Mouse (Mus musculus) mouse embryonic stem cell (cell line): Measurements from ENCODE around the gene Ephx1.
"Not testable (repeated sequence)": the region's sequence is repeated elsewhere in the genome, so short reads cannot be mapped to it uniquely, and the experiment has no call there.

Experiments used
- in situ Hi-C, 2 experiments: fragments of 300-500 bp; cut with MboI; formaldehyde crosslinking; loops; 1 replicate in 1 of 2; 3 replicates in 1 of 2; pipeline ENCODE4 v1.14.3; 2019 to 2020; ENCODE audit warnings: low sequenced_read_pairs in 2 of 2, low pct_unique_long_range_greater_than_20kb in 1 of 2, mixed read lengths in 1 of 2; ENCODE audit not compliant: unreplicated experiment in 1 of 2

The Ephx1 gene

GRCm38 (mm10) chr1:180981298-180982046 lies 39.2 kb downstream of the Ephx1 start:
- in situ Hi-C loops, result not testable (repeated sequence)

- in situ Hi-C loops, result no loop called here
These were observed 40.2 kb downstream of the Ephx1 start for GRCm38 (mm10) chr1:180980464-180980863.

- in situ Hi-C loops, result loop anchor here in 1 of 2 experiments (5.0 kb wide), 1 partner anchor 77 kb away; the partner anchor contains the start of gene Pycr2
These were observed 41.0 kb downstream of the Ephx1 start for GRCm38 (mm10) chr1:180979484-180980251.

- in situ Hi-C loops, result loop anchor here in 1 of 2 experiments (5.0 kb wide), 1 partner anchor 74 kb away; the partner anchor contains the start of gene Pycr2
These were observed 44.5 kb downstream of the Ephx1 start for GRCm38 (mm10) chr1:180976110-180976679.

- in situ Hi-C loops, result loop anchor here in 1 of 2 experiments (5.0 kb wide), 1 partner anchor 52 kb away; no protein-coding TSS in a partner anchor
These were observed 46.5 kb downstream of the Ephx1 start for GRCm38 (mm10) chr1:180974126-180974746.

- in situ Hi-C loops, result loop anchor here in 1 of 2 experiments (5.0 kb wide), 1 partner anchor 51 kb away; no protein-coding TSS in a partner anchor
These were observed 47.8 kb downstream of the Ephx1 start for GRCm38 (mm10) chr1:180972941-180973340.

GRCm38 (mm10) chr1:180967261-180967660 lies 53.4 kb downstream of the Ephx1 start:
- in situ Hi-C loops, result no loop called here

GRCm38 (mm10) chr1:180966542-180966941 lies 54.2 kb downstream of the Ephx1 start:
- in situ Hi-C loops, result no loop called here

- in situ Hi-C loops, result no loop called here
These were observed 54.9 kb downstream of the Ephx1 start for GRCm38 (mm10) chr1:180965786-180966185.

GRCm38 (mm10) chr1:180958797-180959196 lies 61.9 kb downstream of the Ephx1 start:
- in situ Hi-C loops, result no loop called here

GRCm38 (mm10) chr1:180957989-180958388 lies 62.7 kb downstream of the Ephx1 start:
- in situ Hi-C loops, result no loop called here

GRCm38 (mm10) chr1:180956973-180957381 lies 63.7 kb downstream of the Ephx1 start:
- in situ Hi-C loops, result no loop called here

GRCm38 (mm10) chr1:180956401-180956800 lies 64.3 kb downstream of the Ephx1 start:
- in situ Hi-C loops, result no loop called here

- in situ Hi-C loops, result no loop called here
These were observed 67.9 kb downstream of the Ephx1 start for GRCm38 (mm10) chr1:180952808-180953207.

- in situ Hi-C loops, result no loop called here
These were observed 68.5 kb downstream of the Ephx1 start for GRCm38 (mm10) chr1:180952085-180952746.

GRCm38 (mm10) chr1:180946448-180946847 lies 74.3 kb downstream of the Ephx1 start:
- in situ Hi-C loops, result no loop called here

- in situ Hi-C loops, result no loop called here
These were observed 75.4 kb downstream of the Ephx1 start for GRCm38 (mm10) chr1:180945001-180945980.
